Mouse (Mus musculus) ES-E14 (cell line): ENCODE data around the gene Zfp618. TPM values are rescaled to one million over a fixed set of nuclear protein-coding genes. Genes with fewer than 3 reads are reported as not detected.

ENCODE experiments used
- DNase-seq: peaks from one replicate; pipeline ENCODE4 v3.0.0-alpha.2; 2013; ENCODE audit warnings: low read depth, low spot score
- H3K27ac ChIP-seq: 2 replicates; pipeline ENCODE4 v1.5.1; 2012; ENCODE audit warnings: low read depth, mild to moderate bottlenecking, low read length, moderate library complexity, mixed read lengths; ENCODE audit not compliant: poor library complexity, insufficient read depth, severe bottlenecking
- H3K36me3 ChIP-seq: 2 replicates; pipeline ENCODE4 v1.6.1; 2012; ENCODE audit warnings: mild to moderate bottlenecking, low read length, moderate library complexity, mixed read lengths; ENCODE audit not compliant: control insufficient read depth, poor library complexity, insufficient read depth, severe bottlenecking
- H3K4me1 ChIP-seq, 2 experiments: fragments of 150-350 bp in 1 of 2; sonication (generic) in 1 of 2; 2 replicates each; pipeline ENCODE4 v1.6.1; 2012; ENCODE audit warnings: low read length in 2 of 2, mild to moderate bottlenecking in 1 of 2, mixed read lengths in 1 of 2; ENCODE audit not compliant: control insufficient read depth in 2 of 2, insufficient read depth in 2 of 2, poor library complexity in 1 of 2
- H3K4me3 ChIP-seq, 2 experiments: fragments of 150-350 bp in 1 of 2; sonication (generic) in 1 of 2; 2 replicates each; pipeline ENCODE4 v1.5.1; 2012; ENCODE audit warnings: low read length in 2 of 2, low read depth in 1 of 2, mild to moderate bottlenecking in 1 of 2, mixed read lengths in 1 of 2; ENCODE audit not compliant: insufficient read depth in 1 of 2, poor library complexity in 1 of 2, severe bottlenecking in 1 of 2
- H3K9ac ChIP-seq: 2 replicates; pipeline ENCODE4 v1.6.1; 2012; ENCODE audit warnings: low read depth, mild to moderate bottlenecking, low read length, mixed read lengths; ENCODE audit not compliant: poor library complexity, insufficient read depth, severe bottlenecking
- H3K9me3 ChIP-seq: fragments of 150-350 bp; sonication (generic); 2 replicates; pipeline ENCODE4 v1.6.1; 2012; ENCODE audit warnings: low read depth, mild to moderate bottlenecking, low read length; ENCODE audit not compliant: control insufficient read depth, insufficient read depth
- CHD2 ChIP-seq: IDR thresholded peaks from 2 replicates; pipeline ENCODE4 v1.6.1; 2014; ENCODE audit warnings: mild to moderate bottlenecking, low read depth, low read length, inconsistent platforms
- HCFC1 ChIP-seq: IDR thresholded peaks from 2 replicates; pipeline ENCODE4 v1.6.1; 2012; ENCODE audit warnings: low read length, inconsistent platforms, borderline replicate concordance; ENCODE audit not compliant: insufficient read depth
- MAFK ChIP-seq: IDR thresholded peaks from 2 replicates; pipeline ENCODE4 v1.6.1; 2014; ENCODE audit warnings: mild to moderate bottlenecking, low read depth, low read length, inconsistent platforms; ENCODE audit not compliant: insufficient read depth
- ZC3H11A ChIP-seq: IDR thresholded peaks from 2 replicates; pipeline ENCODE4 v1.6.1; 2012; ENCODE audit warnings: low read depth, mild to moderate bottlenecking, inconsistent platforms, low read length, borderline replicate concordance
- ZNF384 ChIP-seq: IDR thresholded peaks from 2 replicates; pipeline ENCODE4 v1.6.1; 2012; ENCODE audit warnings: low read depth, low read length, inconsistent platforms
- in situ Hi-C, 2 experiments: fragments of 600-800 bp; cut with MboI; formaldehyde crosslinking; loops; one replicate each; pipeline ENCODE4 v1.15.1; 2025; ENCODE audit warnings: low sequenced_read_pairs in 2 of 2, inconsistent platforms in 1 of 2; ENCODE audit not compliant: unreplicated experiment in 2 of 2
- total RNA-seq: library from RNA; depleted of rRNA; stranded (reverse); fragments of 300-350 nt; gene quantifications from 2 replicates; pipeline ENCODE4 v1.2.3, GENCODE M21; 2012

The Zfp618 gene
- total RNA-seq, 1 experiment = 3.3 TPM

DNA sequence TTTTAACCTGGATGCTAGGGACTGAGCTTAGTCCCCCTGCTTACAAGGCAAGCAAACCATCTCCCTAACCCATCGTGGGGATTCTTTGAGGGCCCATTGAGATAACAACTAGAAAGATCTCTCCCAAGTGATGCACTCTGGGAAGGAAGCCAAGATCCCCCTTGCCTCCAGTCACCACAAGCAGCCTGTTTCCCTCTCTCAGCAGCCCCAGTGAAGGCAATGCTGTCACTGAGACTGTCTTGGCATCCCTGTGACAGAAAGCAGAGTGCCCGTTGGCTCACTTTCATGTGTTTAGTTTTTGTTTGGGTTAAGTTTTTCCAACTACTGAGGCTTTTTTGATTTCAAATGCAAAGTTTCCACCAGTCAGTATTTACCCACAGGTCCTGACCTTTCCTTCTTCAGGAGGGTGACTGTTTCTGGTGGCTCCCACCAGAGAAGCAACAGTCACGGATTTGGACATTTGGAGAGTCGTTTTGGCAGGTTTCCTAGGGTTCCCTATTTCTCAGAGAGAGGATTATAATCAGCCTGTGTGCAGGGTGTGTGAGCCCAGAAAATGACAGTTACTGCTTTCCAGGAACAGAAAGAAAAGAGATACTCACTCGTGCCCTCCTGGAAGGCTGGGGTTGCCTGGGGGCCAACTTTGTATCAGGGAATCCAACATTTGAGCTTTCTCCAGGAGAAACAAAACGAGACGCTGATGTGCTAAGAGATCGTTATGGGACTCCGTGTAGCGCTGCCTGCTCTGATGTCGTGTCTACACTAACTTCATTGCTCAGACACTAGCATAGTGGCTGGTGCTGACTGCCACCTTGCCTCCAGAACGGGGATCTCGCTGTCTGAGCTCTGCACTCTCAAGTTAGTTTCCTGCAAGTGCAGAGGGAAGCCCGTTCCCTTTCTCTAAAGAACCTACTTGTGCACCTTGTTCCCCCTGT is 23.1 kb upstream of the Zfp618 start:
- Histone ChIP-seq H3K9ac (no peak overlapping the region), H3K4me3 (no peak overlapping the region), H3K9me3 (no peaks in the 10 kb centered on the region), H3K4me1 (no peaks in the 10 kb centered on the region; a peak in 1 of 4 replicates), H3K27ac (no peak overlapping the region), H3K36me3 (no peaks in the 10 kb centered on the region)
- no peak for DNase-seq
- in situ Hi-C loops = no loop called here
- no peak for TF ChIP-seq ZNF384
- no peak for TF ChIP-seq HCFC1
- TF ChIP-seq MAFK = no peak
- TF ChIP-seq ZC3H11A = no peak
- TF ChIP-seq CHD2 = no peak

DNA sequence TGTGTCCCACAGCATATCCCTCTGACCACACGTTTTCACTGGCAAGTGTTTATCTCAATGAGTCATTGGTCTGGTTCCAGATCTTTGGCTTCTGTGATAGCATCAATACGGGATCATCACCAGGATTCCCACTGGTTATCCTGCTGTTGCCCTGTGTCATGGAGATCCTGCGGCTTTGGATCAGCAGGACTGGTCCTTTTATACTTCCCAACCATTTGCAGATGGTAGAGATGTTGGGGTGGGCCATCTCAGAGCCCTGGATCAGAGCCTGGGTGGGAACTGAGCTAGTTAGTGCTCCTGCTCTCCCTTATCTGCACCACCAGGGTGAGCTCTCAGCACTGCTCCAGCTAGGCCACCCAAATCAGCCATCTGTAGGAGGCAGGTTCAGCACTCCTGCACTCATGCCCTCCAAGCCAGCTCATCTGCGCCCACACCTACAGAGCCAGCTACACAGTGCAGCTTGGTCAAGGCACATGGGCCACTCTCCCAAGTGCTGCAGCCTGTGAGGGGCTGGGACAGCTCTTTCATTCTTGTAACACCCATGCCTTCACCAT is 21.0 kb upstream of the Zfp618 start:
- H3K9me3 ChIP-seq = no peaks in the 10 kb centered on the region
- DNase-seq = no peak
- TF ChIP-seq ZNF384 = no peak
- TF ChIP-seq CHD2 = no peak
- TF ChIP-seq HCFC1 = no peak
- TF ChIP-seq MAFK = no peak
- no peak for TF ChIP-seq ZC3H11A
- no peak overlapping the region for H3K4me3 ChIP-seq
- no peaks in the 10 kb centered on the region; a peak in 1 of 4 replicates for H3K4me1 ChIP-seq
- no peak overlapping the region for H3K9ac ChIP-seq
- in situ Hi-C loops = no loop called here
- no peak overlapping the region for H3K27ac ChIP-seq
- no peaks in the 10 kb centered on the region for H3K36me3 ChIP-seq

DNA sequence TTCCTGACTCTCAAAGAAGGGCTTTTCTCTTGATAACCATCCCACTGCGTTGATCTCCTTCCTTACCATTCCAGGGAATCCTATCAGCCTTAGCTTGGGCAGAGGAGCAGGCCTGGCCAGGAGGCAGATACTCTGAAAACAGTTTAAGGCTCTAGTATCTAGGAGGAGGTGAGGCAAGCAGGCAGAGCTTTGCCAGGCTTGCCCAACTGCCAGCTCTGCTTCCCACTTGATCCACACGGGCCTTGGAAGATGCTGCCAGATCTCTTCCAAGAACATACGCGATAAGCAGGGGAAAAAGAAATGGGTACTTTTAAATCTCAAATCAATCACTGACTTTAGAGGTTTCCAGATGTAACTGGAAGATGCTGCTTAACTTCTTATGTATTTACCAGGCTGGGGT is 1.6 kb upstream of the Zfp618 start:
- in situ Hi-C loops = no loop called here
- H3K9me3 ChIP-seq = no peaks in the 10 kb centered on the region
- no peaks in the 10 kb centered on the region for H3K4me1 ChIP-seq
- no peak overlapping the region for H3K27ac ChIP-seq
- H3K9ac ChIP-seq = no peak overlapping the region
- TF ChIP-seq HCFC1 (no peak), ZNF384 (no peak), CHD2 (no peak), MAFK (no peak), ZC3H11A (no peak)
- no peak for DNase-seq
- no peaks in the 10 kb centered on the region for H3K36me3 ChIP-seq
- H3K4me3 ChIP-seq = no peak overlapping the region

DNA sequence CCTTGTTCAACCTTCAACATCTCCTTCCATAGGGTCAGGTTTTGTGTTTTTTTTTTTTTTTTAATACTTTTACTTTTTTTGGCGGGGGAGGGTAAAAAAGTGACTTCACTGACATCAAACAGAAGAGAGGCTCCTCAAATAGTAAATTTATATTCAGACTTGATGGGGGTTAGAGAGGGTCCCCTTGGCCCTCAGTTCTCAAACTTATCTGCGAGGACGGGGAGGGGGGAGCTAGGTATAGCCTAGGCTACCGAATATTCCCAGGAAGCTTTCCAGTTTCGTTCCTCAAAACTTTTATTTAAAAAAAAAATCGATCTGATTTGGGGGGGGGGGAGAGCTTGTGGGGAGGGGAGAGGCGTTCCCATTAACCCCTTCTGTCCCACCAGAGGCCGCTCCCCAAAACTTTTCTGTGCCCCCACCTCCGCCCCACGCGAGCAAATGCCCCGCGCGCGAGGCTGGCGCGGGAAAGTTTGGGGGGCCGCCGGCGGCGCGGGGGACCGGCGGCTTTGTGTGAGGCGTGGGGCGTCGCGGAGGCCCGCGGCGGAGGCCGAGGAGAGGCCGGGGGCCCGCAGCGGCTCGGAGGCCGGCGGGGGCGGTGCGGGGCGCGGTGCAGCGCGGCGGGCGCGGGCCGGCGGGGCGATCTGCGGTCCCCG is 403 bp upstream of the Zfp618 start:
- Histone ChIP-seq H3K36me3 (no peaks in the 10 kb centered on the region), H3K9me3 (no peaks in the 10 kb centered on the region), H3K4me1 (no peaks in the 10 kb centered on the region), H3K4me3 (peak overlapping the region; percentile 51 to 98; a peak in 3 of 4 replicates), H3K27ac (no peak overlapping the region), H3K9ac (peak overlapping the region; percentile 74)
- no peak for DNase-seq
- in situ Hi-C loops = no loop called here
- TF ChIP-seq HCFC1 = no peak
- TF ChIP-seq MAFK = no peak
- no peak for TF ChIP-seq ZNF384
- no peak for TF ChIP-seq ZC3H11A
- no peak for TF ChIP-seq CHD2
